Mouse (Mus musculus) myocyte (in vitro differentiated cells): ENCODE measurements at regions not wholly inside any gene's neighbourhood (a gene's known extent, or its start where the extent isn't known, plus 50 kb on each side); places are given as distances from the start of the nearest gene placed in this dataset.

Experiments used
- CEBPB ChIP-seq: IDR thresholded peaks from 2 replicates; pipeline ENCODE4 v1.6.1; 2011; ENCODE audit warnings: mild to moderate bottlenecking, moderate library complexity; ENCODE audit not compliant: poor library complexity, insufficient read depth, severe bottlenecking
- E2F4 ChIP-seq: IDR thresholded peaks from one replicate; pipeline ENCODE4 v1.6.1; 2011; ENCODE audit warnings: mild to moderate bottlenecking, control low read depth, moderate library complexity; ENCODE audit not compliant: insufficient read depth
- MYOG ChIP-seq, 3 experiments: IDR thresholded peaks; one replicate each; pipeline ENCODE4 v1.6.1; 2011; ENCODE audit warnings: control low read depth in 2 of 3, low read depth in 2 of 3, mild to moderate bottlenecking in 2 of 3; ENCODE audit not compliant: insufficient read length in 2 of 3, control insufficient read depth in 1 of 3, insufficient read depth in 1 of 3
- POLR2A ChIP-seq: IDR thresholded peaks from one replicate; pipeline ENCODE4 v1.6.1; 2011; ENCODE audit warnings: low read depth, mild to moderate bottlenecking, control low read depth, moderate library complexity; ENCODE audit not compliant: insufficient read length
- TCF12 ChIP-seq: IDR thresholded peaks from one replicate; pipeline ENCODE4 v1.6.1; 2011; ENCODE audit warnings: mild to moderate bottlenecking, control low read depth; ENCODE audit not compliant: poor library complexity, insufficient read depth, severe bottlenecking

- TF ChIP-seq POLR2A (no peak), MYOG (IDR thresholded peaks at IDR 0.05; ENCODE audit: control insufficient read depth in 1 of 3, insufficient read depth in 1 of 3, insufficient read length in 2 of 3, low read depth in 2 of 3) (no peak), E2F4 (no peak), CEBPB (no peak), TCF12 (no peak)
Measured at GRCm38 (mm10) chr13:92964213-92964743, 119.7 kb downstream of the Mtx3 start.
